ENCODE assay signal across 22 mouse cellular contexts in genomic region chr16:64719096-64719495, GRCm38 (mm10). TPM values are rescaled to one million over a fixed set of nuclear protein-coding genes. Genes with fewer than 3 reads are reported as not detected.
DNase-seq lines count a peak whose midpoint lies in the region; ATAC-seq lines count a peak whose summit lies in the region.
"Had no signal": no experiment of that assay in that cellular context is flagged by ENCODE, and none has a peak within 500 bp of the region (broad histone marks: within the 10 kb centered on the region; RNA-seq: fewer than 3 reads in every experiment).

No protein-coding gene starts in this region.

- H3K27ac ChIP-seq in kidney, embryonic 15.5 days = no peak overlapping the region
- H3K27ac ChIP-seq in embryonic facial prominence, embryonic 11.5 days (replicated peaks; ENCODE audit: low read depth, low read length) = no peak overlapping the region
- no peak overlapping the region for H3K27ac ChIP-seq in neural tube, embryonic 14.5 days (ENCODE audit: low read depth, low read length)
- H3K27ac ChIP-seq: heart, adult 2 months; hindbrain, embryonic 12.5 days; lung, embryonic 15.5 days; macrophage; midbrain, embryonic 13.5 days had no signal

- H3K27me3 ChIP-seq in kidney, embryonic 15.5 days = no peaks in the 10 kb centered on the region
- no peaks in the 10 kb centered on the region for H3K27me3 ChIP-seq in embryonic facial prominence, embryonic 11.5 days (ENCODE audit: control insufficient read depth, insufficient read depth, low read length)
- no peaks in the 10 kb centered on the region for H3K27me3 ChIP-seq in neural tube, embryonic 14.5 days (ENCODE audit: control insufficient read depth, insufficient read depth, low read length)
- H3K27me3 ChIP-seq: hindbrain, embryonic 12.5 days; lung, embryonic 15.5 days had no signal

- H3K36me3 ChIP-seq in kidney, embryonic 15.5 days = no peaks in the 10 kb centered on the region
- H3K36me3 ChIP-seq in embryonic facial prominence, embryonic 11.5 days (replicated peaks; ENCODE audit: control insufficient read depth, insufficient read depth, low read depth, low read length) = no peaks in the 10 kb centered on the region
- no peaks in the 10 kb centered on the region for H3K36me3 ChIP-seq in neural tube, embryonic 14.5 days (ENCODE audit: control insufficient read depth, insufficient read depth, low read length)
- H3K36me3 ChIP-seq: G1E; hindbrain, embryonic 12.5 days; lung, embryonic 15.5 days; midbrain, embryonic 13.5 days had no signal

- H3K4me3 ChIP-seq in kidney, embryonic 15.5 days (replicated peaks) = no peak overlapping the region
- H3K4me3 ChIP-seq in embryonic facial prominence, embryonic 11.5 days (ENCODE audit: low read depth, low read length) = no peak overlapping the region
- H3K4me3 ChIP-seq in neural tube, embryonic 14.5 days (ENCODE audit: low read depth, low read length) = no peak overlapping the region
- H3K4me3 ChIP-seq: heart, adult 2 months; hindbrain, embryonic 12.5 days; lung, embryonic 15.5 days; midbrain, embryonic 13.5 days had no signal

- no peaks in the 10 kb centered on the region for H3K9me3 ChIP-seq in kidney, embryonic 15.5 days (replicated peaks)
- H3K9me3 ChIP-seq in embryonic facial prominence, embryonic 11.5 days (replicated peaks; ENCODE audit: control insufficient read depth, low read length) = no peaks in the 10 kb centered on the region
- no peaks in the 10 kb centered on the region for H3K9me3 ChIP-seq in neural tube, embryonic 14.5 days (ENCODE audit: control insufficient read depth, low read length)
- H3K9me3 ChIP-seq: G1E; hindbrain, embryonic 12.5 days; lung, embryonic 15.5 days; midbrain, embryonic 13.5 days had no signal

- H3K4me2 ChIP-seq in kidney, embryonic 15.5 days = no peak overlapping the region
- H3K4me2 ChIP-seq in embryonic facial prominence, embryonic 11.5 days (ENCODE audit: low read depth, low read length) = no peak overlapping the region
- H3K4me2 ChIP-seq in neural tube, embryonic 14.5 days (ENCODE audit: low read depth, low read length) = no peak overlapping the region
- H3K4me2 ChIP-seq: hindbrain, embryonic 12.5 days; lung, embryonic 15.5 days; midbrain, embryonic 13.5 days had no signal

- H3K9ac ChIP-seq in kidney, embryonic 15.5 days = no peak overlapping the region
- no peak overlapping the region for H3K9ac ChIP-seq in embryonic facial prominence, embryonic 11.5 days (replicated peaks; ENCODE audit: low read length)
- no peak overlapping the region for H3K9ac ChIP-seq in neural tube, embryonic 14.5 days (replicated peaks; ENCODE audit: low read depth, low read length)
- H3K9ac ChIP-seq: hindbrain, embryonic 12.5 days; lung, embryonic 15.5 days; midbrain, embryonic 13.5 days had no signal

- peak; percentile 17 for DNase-seq in embryo, embryonic 10 days (ENCODE audit: low spot score)
- DNase-seq in embryo, embryonic 9.5 days (ENCODE audit: extremely low spot score) = no peak
- no peak for DNase-seq in kidney, postnatal 14 days
- peak; percentile 60 for DNase-seq in embryonic facial prominence, embryonic 11.5 days (ENCODE audit: low spot score)
- DNase-seq in right cerebral cortex, adult 2 months (ENCODE audit: low spot score in 2 of 2) = no peak
- DNase-seq: adrenal gland, postnatal 36 days; cerebellum, postnatal 10 days; gastrocnemius, postnatal 10 days; heart, adult 2 months; kidney, postnatal 36 days; layer of hippocampus, adult 9-11 months; right cerebral cortex, postnatal 25 days; thymus, postnatal 14 days had no signal

- WGBS in kidney, embryonic 15.5 days = 44% methylated on average over 7 of the region's 7 CpGs
- WGBS in embryonic facial prominence, embryonic 11.5 days = 35% methylated on average over 7 of the region's 7 CpGs
- WGBS in neural tube, embryonic 14.5 days = 36% methylated on average over 7 of the region's 7 CpGs

- no peaks in the 10 kb centered on the region for H3K4me1 ChIP-seq in kidney, embryonic 15.5 days
- H3K4me1 ChIP-seq in embryonic facial prominence, embryonic 11.5 days (ENCODE audit: control insufficient read depth, insufficient read depth, low read length) = no peaks in the 10 kb centered on the region
- no peaks in the 10 kb centered on the region for H3K4me1 ChIP-seq in neural tube, embryonic 14.5 days (ENCODE audit: control insufficient read depth, insufficient read depth, low read length)
- H3K4me1 ChIP-seq: lung, embryonic 15.5 days had no signal

- ATAC-seq in kidney, embryonic 15.5 days (replicated peaks; ENCODE audit: low FRiP score) = peak; percentile 53
- peak; percentile 85 for ATAC-seq in embryonic facial prominence, embryonic 11.5 days (replicated peaks; ENCODE audit: insufficient number of reproducible peaks, low FRiP score, low TSS enrichment, low read depth)
- ATAC-seq in neural tube, embryonic 14.5 days (ENCODE audit: low read depth) = peak; percentile 29; the same call in 1 of the 2 replicates
- no peak for ATAC-seq in megakaryocyte-erythroid progenitor cell, adult 5-6 weeks (replicated peaks; ENCODE audit: low FRiP score, low TSS enrichment, poor library complexity, severe bottlenecking)
- ATAC-seq: CD4-positive, CD25-positive, alpha-beta regulatory T cell, adult 4 months; midbrain, embryonic 13.5 days had no signal

RNA-seq across cellular contexts. Expression of gene 4930453N24Rik, which starts 51.9 kb away (rescaled TPM):
- polyA plus RNA-seq in kidney, embryonic 15.5 days (2015; fragmentation: Nextera tagmentation; extraction: Ambion mirVana) = 21.8 and 23.7 TPM in 2 replicates
- polyA plus RNA-seq in embryonic facial prominence, embryonic 11.5 days (2014; fragmentation: Nextera tagmentation; extraction: Ambion mirVana) = 32.1 and 38.1 TPM in 2 replicates
- polyA plus RNA-seq in neural tube, embryonic 14.5 days (2014; fragmentation: Nextera tagmentation; extraction: Ambion mirVana) = 21.3 and 22.6 TPM in 2 replicates
- 46.7 and 55.1 TPM in 2 replicates for total RNA-seq in megakaryocyte-erythroid progenitor cell, adult 5-6 weeks (2014; fragmentation: Nextera tagmentation)
- total RNA-seq in megakaryocyte-erythroid progenitor cell, adult 5-6 weeks (2017) = 34.0 and 37.4 TPM in 2 replicates

Comparison
In these comparisons a context has a peak if more than half of its experiments do, and no peak if none do; other contexts are left out.
1. DNase-seq: peak in embryo, embryonic 10 days (single experiment) and embryonic facial prominence, embryonic 11.5 days (single experiment); none in embryo, embryonic 9.5 days (single experiment), kidney, postnatal 14 days (single experiment) and right cerebral cortex, adult 2 months (0 of 2).